Mouse (Mus musculus) left cerebral cortex, adult 9 months (tissue): Measurements from ENCODE around the gene Olfr178.

Experiments
- DNase-seq, 2 experiments: peaks; one replicate each; pipeline ENCODE4 v3.0.0; 2022; ENCODE audit warnings: low spot score in 2 of 2

Gene Olfr178

GRCm38 (mm10) chr16:58891963-58892362 is at the start of gene Olfr178:
Olfr178 (minus strand) TSS chr16:58892063.
- no peak for DNase-seq

- DNase-seq: no peak
Measured at GRCm38 (mm10) chr16:58929292-58929691, 37.4 kb upstream of the Olfr178 start, which contains the start of gene Olfr180. Olfr180 (minus strand) TSS chr16:58929392.

DNA sequence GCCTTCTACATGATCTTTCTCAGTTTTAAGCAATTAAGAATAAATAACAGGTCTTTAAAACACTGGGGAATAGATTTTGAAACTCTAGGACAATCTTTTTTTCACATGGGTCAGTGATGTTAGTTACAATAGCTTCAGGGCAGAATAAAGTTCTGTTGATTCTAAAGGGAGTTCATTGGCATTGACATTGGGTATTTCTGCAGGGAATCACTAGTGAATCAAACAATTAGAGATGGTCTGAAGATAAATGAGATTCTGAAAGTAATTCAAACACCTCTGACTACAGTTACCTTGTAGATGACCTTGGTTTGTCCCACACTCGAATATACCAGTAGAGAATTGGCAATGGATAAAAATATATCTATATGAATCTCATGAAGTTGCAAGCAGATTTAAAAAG is 36.8 kb upstream of the Olfr178 start, which contains the start of gene Olfr181:
Gene Olfr181, minus strand, starts transcription at position 101 of the 400 bp plus-strand sequence.
- DNase-seq: no peak

GRCm38 (mm10) chr16:58884416-58884815 is 7.4 kb downstream of the Olfr178 start:
- no peak for DNase-seq

DNA sequence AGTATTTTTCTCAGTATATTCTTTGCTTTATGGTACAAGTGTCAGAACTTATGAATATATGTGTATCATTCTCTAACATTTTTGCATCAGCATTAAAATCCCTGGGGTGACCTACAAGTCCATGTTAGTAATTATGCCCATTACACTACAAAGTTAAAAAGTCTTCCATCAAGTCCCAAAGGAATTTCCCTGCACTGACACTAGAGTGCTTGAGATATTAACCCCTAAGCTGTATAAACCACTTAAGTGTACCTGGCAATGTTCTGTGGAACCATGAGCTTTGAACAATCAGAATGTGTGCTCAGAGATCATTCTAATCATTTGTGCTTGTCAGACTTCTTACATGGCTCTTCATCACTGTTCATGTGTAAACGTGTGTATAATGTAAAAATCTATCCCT is 17.2 kb downstream of the Olfr178 start, which contains the start of gene Olfr177:
Gene Olfr177, minus strand, starts transcription at position 101 of the 400 bp plus-strand sequence.
- DNase-seq: no peak

- DNase-seq: no peak
Measured at GRCm38 (mm10) chr16:58861479-58861878, 30.4 kb downstream of the Olfr178 start.

- DNase-seq: no peak
Measured at GRCm38 (mm10) chr16:58860032-58860737, 31.7 kb downstream of the Olfr178 start.
